Mouse (Mus musculus) kidney, adult 2 months (tissue): ENCODE measurements around the gene Cpm.

ENCODE experiments used
- CTCF ChIP-seq: fragments of 200-500 bp; conservative IDR thresholded peaks from 2 replicates; pipeline ENCODE4 v1.5.1; 2011; ENCODE audit warnings: low read depth, mild to moderate bottlenecking, control low read depth, low read length, moderate library complexity, mixed read lengths; ENCODE audit not compliant: insufficient read depth, insufficient read length
- POLR2A ChIP-seq: fragments of 200-500 bp; IDR thresholded peaks from one replicate; pipeline ENCODE4 v1.6.1; 2011; ENCODE audit warnings: low read depth, low read length, control low read depth

DNA sequence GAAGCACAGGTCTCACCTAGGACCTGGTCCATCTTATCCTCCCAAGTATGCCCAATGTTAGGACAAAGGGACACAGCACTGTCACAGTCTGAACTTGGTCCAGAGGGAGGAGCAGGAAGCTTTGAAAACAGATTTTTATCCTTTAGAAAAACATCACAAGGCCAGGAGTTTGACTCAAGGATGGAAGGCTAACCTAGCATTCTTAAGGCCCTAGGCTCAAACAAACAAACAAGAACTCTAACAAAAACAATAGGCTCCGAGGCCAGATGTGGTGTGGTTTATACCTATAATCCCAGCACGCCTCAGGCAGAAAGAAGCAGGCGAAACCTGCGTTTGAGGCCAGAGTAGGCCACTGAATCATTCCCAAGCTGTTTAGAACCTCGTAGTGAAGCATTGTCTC, 22.9 kb upstream of the Cpm start:
- TF ChIP-seq POLR2A (no peak), CTCF (no peak)
